8 mouse cellular contexts compared by ENCODE assay signal in genomic region chr15:79402836-79403762, GRCm38 (mm10). TPM values are rescaled to one million over a fixed set of nuclear protein-coding genes. Genes with fewer than 3 reads are reported as not detected.
A peak's percentile ranks its signal among the peaks of the same experiment; 100 is the strongest.
DNase-seq lines count a peak whose midpoint lies in the region; ATAC-seq and TF ChIP-seq lines count a peak whose summit lies in the region.

TSS of gene Tmem184b (minus strand) at chr15:79403569.

- no peaks in the 10 kb centered on the region for H3K9me3 ChIP-seq in G1E (replicated peaks)
- no peaks in the 10 kb centered on the region for H3K9me3 ChIP-seq in forebrain, embryonic 16.5 days (ENCODE audit: control insufficient read depth, low read length)
- no peaks in the 10 kb centered on the region for H3K9me3 ChIP-seq in neural tube, embryonic 15.5 days (replicated peaks)

- no peak for ATAC-seq in G1E (ENCODE audit: extremely low read depth, insufficient number of reproducible peaks, low FRiP score, poor library complexity, severe bottlenecking)
- peak; percentile 92 for ATAC-seq in forebrain, embryonic 16.5 days
- peak; percentile 93 for ATAC-seq in neural tube, embryonic 15.5 days (ENCODE audit: low FRiP score)

- no peaks in the 10 kb centered on the region for H3K36me3 ChIP-seq in G1E (replicated peaks)
- no peaks in the 10 kb centered on the region for H3K36me3 ChIP-seq in forebrain, embryonic 16.5 days (ENCODE audit: control insufficient read depth, insufficient read depth)
- no peaks in the 10 kb centered on the region for H3K36me3 ChIP-seq in neural tube, embryonic 15.5 days

- TF ChIP-seq CTCF in G1E (IDR thresholded peaks at IDR 0.05; ENCODE audit: low read depth, low read length) = no peak

- peak; percentile 92 for DNase-seq in G1E (ENCODE audit: low spot score)
- DNase-seq in cerebellum, adult 18-20 months = peak; percentile 85 to 97
- DNase-seq in heart, postnatal 25 days (ENCODE audit: low spot score) = peak; percentile 84
- DNase-seq in layer of hippocampus, adult 18-20 months (ENCODE audit: low spot score in 2 of 2) = peak; percentile 81 to 92
- DNase-seq in lung, adult 18-20 months = peak; percentile 85 to 86
- DNase-seq in testis, postnatal 10 days (ENCODE audit: low spot score) = peak; percentile 91

- peak within 1 kb of the TSS; percentile 60 for H3K27ac ChIP-seq in forebrain, embryonic 16.5 days (ENCODE audit: low read length)
- H3K27ac ChIP-seq in neural tube, embryonic 15.5 days (replicated peaks) = peak within 1 kb of the TSS; percentile 84

- H3K9ac ChIP-seq in forebrain, embryonic 16.5 days (replicated peaks; ENCODE audit: low read depth, low read length) = peak within 1 kb of the TSS; percentile 82
- H3K9ac ChIP-seq in neural tube, embryonic 15.5 days (replicated peaks) = peak within 1 kb of the TSS; percentile 94

- intact Hi-C loops in heart, postnatal 25 days (cut with DNase I) = loop anchor here (2.0 kb wide), 1 partner anchor 40 kb away; no protein-coding TSS in a partner anchor

- peaks cover 60% of the 10 kb centered on the region for H3K27me3 ChIP-seq in G1E (ENCODE audit: insufficient read depth, low read length)
- H3K27me3 ChIP-seq in forebrain, embryonic 16.5 days (replicated peaks; ENCODE audit: control insufficient read depth, insufficient read depth, low read length) = no peaks in the 10 kb centered on the region
- 0 out of 2 replicates have a peak, but pooled peaks cover 5% of the 10 kb centered on the region for H3K27me3 ChIP-seq in neural tube, embryonic 15.5 days (replicated peaks)

- peak within 1 kb of the TSS; percentile 86 for H3K4me2 ChIP-seq in forebrain, embryonic 16.5 days (ENCODE audit: low read length)
- peak within 1 kb of the TSS; percentile 90 for H3K4me2 ChIP-seq in neural tube, embryonic 15.5 days

- under 1% methylated on average over 87 of the region's 90 CpGs for WGBS in forebrain, embryonic 16.5 days
- under 1% methylated on average over 83 of the region's 90 CpGs for WGBS in neural tube, embryonic 15.5 days

- H3K4me3 ChIP-seq in G1E (ENCODE audit: low read depth, low read length) = peak within 1 kb of the TSS; percentile 79
- peak within 1 kb of the TSS; percentile 72 for H3K4me3 ChIP-seq in forebrain, embryonic 16.5 days (replicated peaks; ENCODE audit: low read length)
- H3K4me3 ChIP-seq in neural tube, embryonic 15.5 days (replicated peaks) = peak within 1 kb of the TSS; percentile 99

- H3K4me1 ChIP-seq in G1E (ENCODE audit: insufficient read depth, low read depth, low read length) = peaks cover 33% of the 10 kb centered on the region
- H3K4me1 ChIP-seq in forebrain, embryonic 16.5 days (replicated peaks; ENCODE audit: control insufficient read depth, insufficient read depth, low read length) = peaks cover 35% of the 10 kb centered on the region
- H3K4me1 ChIP-seq in neural tube, embryonic 15.5 days = peaks cover 51% of the 10 kb centered on the region

RNA-seq across cellular contexts. Expression of gene Tmem184b, which starts in this region (rescaled TPM):
- 11.3 and 13.3 TPM in 2 replicates for total RNA-seq in G1E (2014; fragmentation: Nextera tagmentation)
- total RNA-seq in G1E (2017) = 1.9 and 2.3 TPM in 2 replicates
- polyA plus RNA-seq in G1E (2012) = 12.9 and 13.8 TPM in 2 replicates
- 43.4 and 44.0 TPM in 2 replicates for polyA plus RNA-seq in forebrain, embryonic 16.5 days (2015; fragmentation: Nextera tagmentation; extraction: Ambion mirVana)
- 10 to 100 TPM; 43.0 to 46.7 TPM for total RNA-seq in heart, postnatal 25 days (2021)
- total RNA-seq in layer of hippocampus, adult 18-20 months (2021) = 10 to 100 TPM; 55.0 to 57.9 TPM
- polyA plus RNA-seq in neural tube, embryonic 15.5 days (2015; fragmentation: Nextera tagmentation; extraction: Ambion mirVana) = 43.1 and 46.3 TPM in 2 replicates
